Mouse (Mus musculus): ENCODE results near the gene Gm10638. TPM values are rescaled to one million over a fixed set of nuclear protein-coding genes. Genes with fewer than 3 reads are reported as not detected.
A peak's percentile ranks its signal among the peaks of the same experiment; 100 is the strongest.

Gene Gm10638
- 3.2 and 4.9 TPM in 2 replicates for polyA plus RNA-seq (2014; fragmentation: Nextera tagmentation; extraction: Ambion mirVana)

GRCm38 (mm10) chr8:86745221-86745934 is at the start of gene Gm10638, which contains the start of gene Siah1a:
TSS of gene Gm10638 (plus strand) at chr8:86745699.
TSS of gene Siah1a (minus strand) at chr8:86745934.
- H3K27me3 ChIP-seq (ENCODE audit: control insufficient read depth, insufficient read depth, low read length), result no peaks in the 10 kb centered on the region
- peak; percentile 79 for ATAC-seq (ENCODE audit: insufficient read depth, low FRiP score, low TSS enrichment)
- WGBS, result under 1% methylated on average over 58 of the region's 88 CpGs
- peak within 1 kb of the TSS; percentile 96 for H3K27ac ChIP-seq (ENCODE audit: low read depth, low read length)
- H3K4me1 ChIP-seq (ENCODE audit: control insufficient read depth, insufficient read depth, low read length), result 0 out of 2 replicates have a peak, but pooled peaks cover 5% of the 10 kb centered on the region
- H3K4me3 ChIP-seq (ENCODE audit: low read depth, low read length), result peak within 1 kb of the TSS; percentile 94
- no peaks in the 10 kb centered on the region for H3K36me3 ChIP-seq (ENCODE audit: control insufficient read depth, insufficient read depth, low read length)
- H3K4me2 ChIP-seq (ENCODE audit: low read depth), result peak within 1 kb of the TSS; percentile 61
- DNase-seq (ENCODE audit: low spot score), result peak; percentile 78
- H3K9me3 ChIP-seq (ENCODE audit: control insufficient read depth, low read length), result no peaks in the 10 kb centered on the region
- H3K9ac ChIP-seq (ENCODE audit: low read length), result peak within 1 kb of the TSS; percentile 99

GRCm38 (mm10) chr8:86695703-86696102 is 49.8 kb upstream of the Gm10638 start:
- ATAC-seq (ENCODE audit: insufficient read depth, low FRiP score, low TSS enrichment), result no peak
- Histone ChIP-seq H3K4me2 (ENCODE audit: low read depth) (no peak overlapping the region), H3K9me3 (ENCODE audit: control insufficient read depth, low read length) (no peaks in the 10 kb centered on the region), H3K27me3 (ENCODE audit: control insufficient read depth, insufficient read depth, low read length) (no peaks in the 10 kb centered on the region), H3K4me1 (ENCODE audit: control insufficient read depth, insufficient read depth, low read length) (no peaks in the 10 kb centered on the region), H3K27ac (ENCODE audit: low read depth, low read length) (no peak overlapping the region), H3K9ac (ENCODE audit: low read length) (no peak overlapping the region), H3K36me3 (ENCODE audit: control insufficient read depth, insufficient read depth, low read length) (no peaks in the 10 kb centered on the region), H3K4me3 (ENCODE audit: low read depth, low read length) (no peak overlapping the region)
- WGBS, result 96% methylated on average over 2 of the region's 2 CpGs
- DNase-seq (ENCODE audit: low spot score), result no peak

- Histone ChIP-seq H3K4me2 (ENCODE audit: low read depth) (no peak overlapping the region), H3K27me3 (ENCODE audit: control insufficient read depth, insufficient read depth, low read length) (no peaks in the 10 kb centered on the region), H3K4me3 (ENCODE audit: low read depth, low read length) (no peak overlapping the region), H3K4me1 (ENCODE audit: control insufficient read depth, insufficient read depth, low read length) (no peaks in the 10 kb centered on the region), H3K9me3 (ENCODE audit: control insufficient read depth, low read length) (no peaks in the 10 kb centered on the region), H3K36me3 (ENCODE audit: control insufficient read depth, insufficient read depth, low read length) (no peaks in the 10 kb centered on the region), H3K27ac (ENCODE audit: low read depth, low read length) (no peak overlapping the region), H3K9ac (ENCODE audit: low read length) (no peak overlapping the region)
- 81% methylated on average over 1 of the region's 1 CpGs for WGBS
- ATAC-seq (ENCODE audit: insufficient read depth, low FRiP score, low TSS enrichment), result no peak
- no peak for DNase-seq (ENCODE audit: low spot score)
These were observed 46.6 kb upstream of the Gm10638 start for GRCm38 (mm10) chr8:86698811-86699421.

- ATAC-seq (ENCODE audit: insufficient read depth, low FRiP score, low TSS enrichment) (no peak), DNase-seq (ENCODE audit: low spot score) (no peak)
- H3K4me1 ChIP-seq (ENCODE audit: control insufficient read depth, insufficient read depth, low read length), result no peaks in the 10 kb centered on the region
- no peaks in the 10 kb centered on the region for H3K27me3 ChIP-seq (ENCODE audit: control insufficient read depth, insufficient read depth, low read length)
- no peak overlapping the region for H3K9ac ChIP-seq (ENCODE audit: low read length)
- H3K27ac ChIP-seq (ENCODE audit: low read depth, low read length), result no peak overlapping the region
- WGBS, result 94% methylated on average over 12 of the region's 12 CpGs
- H3K36me3 ChIP-seq (ENCODE audit: control insufficient read depth, insufficient read depth, low read length), result no peaks in the 10 kb centered on the region
- H3K4me2 ChIP-seq (ENCODE audit: low read depth), result no peak overlapping the region
- H3K4me3 ChIP-seq (ENCODE audit: low read depth, low read length), result no peak overlapping the region
- H3K9me3 ChIP-seq (ENCODE audit: control insufficient read depth, low read length), result no peaks in the 10 kb centered on the region
These were observed 46.0 kb upstream of the Gm10638 start for GRCm38 (mm10) chr8:86699471-86699870.

GRCm38 (mm10) chr8:86702453-86702852 is 43.0 kb upstream of the Gm10638 start:
- Histone ChIP-seq H3K27me3 (ENCODE audit: control insufficient read depth, insufficient read depth, low read length) (no peaks in the 10 kb centered on the region), H3K27ac (ENCODE audit: low read depth, low read length) (no peak overlapping the region), H3K36me3 (ENCODE audit: control insufficient read depth, insufficient read depth, low read length) (no peaks in the 10 kb centered on the region), H3K9me3 (ENCODE audit: control insufficient read depth, low read length) (no peaks in the 10 kb centered on the region), H3K4me2 (ENCODE audit: low read depth) (no peak overlapping the region), H3K4me3 (ENCODE audit: low read depth, low read length) (no peak overlapping the region), H3K4me1 (ENCODE audit: control insufficient read depth, insufficient read depth, low read length) (no peaks in the 10 kb centered on the region), H3K9ac (ENCODE audit: low read length) (no peak overlapping the region)
- WGBS, result 91% methylated on average over 3 of the region's 3 CpGs
- ATAC-seq (ENCODE audit: insufficient read depth, low FRiP score, low TSS enrichment), result no peak
- DNase-seq (ENCODE audit: low spot score), result no peak

GRCm38 (mm10) chr8:86705317-86705716 is 40.2 kb upstream of the Gm10638 start:
- ATAC-seq (ENCODE audit: insufficient read depth, low FRiP score, low TSS enrichment) (no peak), DNase-seq (ENCODE audit: low spot score) (no peak)
- Histone ChIP-seq H3K27ac (ENCODE audit: low read depth, low read length) (no peak overlapping the region), H3K4me1 (ENCODE audit: control insufficient read depth, insufficient read depth, low read length) (no peaks in the 10 kb centered on the region), H3K27me3 (ENCODE audit: control insufficient read depth, insufficient read depth, low read length) (no peaks in the 10 kb centered on the region), H3K4me3 (ENCODE audit: low read depth, low read length) (no peak overlapping the region), H3K4me2 (ENCODE audit: low read depth) (no peak overlapping the region), H3K9ac (ENCODE audit: low read length) (no peak overlapping the region), H3K36me3 (ENCODE audit: control insufficient read depth, insufficient read depth, low read length) (no peaks in the 10 kb centered on the region), H3K9me3 (ENCODE audit: control insufficient read depth, low read length) (no peaks in the 10 kb centered on the region)
- WGBS, result 82% methylated on average over 3 of the region's 3 CpGs

- Histone ChIP-seq H3K27me3 (ENCODE audit: control insufficient read depth, insufficient read depth, low read length) (no peaks in the 10 kb centered on the region), H3K27ac (ENCODE audit: low read depth, low read length) (no peak overlapping the region), H3K9ac (ENCODE audit: low read length) (no peak overlapping the region), H3K9me3 (ENCODE audit: control insufficient read depth, low read length) (no peaks in the 10 kb centered on the region), H3K4me1 (ENCODE audit: control insufficient read depth, insufficient read depth, low read length) (no peaks in the 10 kb centered on the region), H3K4me2 (ENCODE audit: low read depth) (no peak overlapping the region), H3K36me3 (ENCODE audit: control insufficient read depth, insufficient read depth, low read length) (no peaks in the 10 kb centered on the region), H3K4me3 (ENCODE audit: low read depth, low read length) (no peak overlapping the region)
- ATAC-seq (ENCODE audit: insufficient read depth, low FRiP score, low TSS enrichment) (no peak), DNase-seq (ENCODE audit: low spot score) (no peak)
- 79% methylated on average over 5 of the region's 5 CpGs for WGBS
These were observed 38.7 kb upstream of the Gm10638 start for GRCm38 (mm10) chr8:86706756-86707155.

- no peak for DNase-seq (ENCODE audit: low spot score)
- H3K27me3 ChIP-seq (ENCODE audit: control insufficient read depth, insufficient read depth, low read length), result no peaks in the 10 kb centered on the region
- no peak overlapping the region for H3K27ac ChIP-seq (ENCODE audit: low read depth, low read length)
- H3K36me3 ChIP-seq (ENCODE audit: control insufficient read depth, insufficient read depth, low read length), result no peaks in the 10 kb centered on the region
- no peak overlapping the region for H3K9ac ChIP-seq (ENCODE audit: low read length)
- WGBS, result 77% methylated on average over 4 of the region's 4 CpGs
- no peak for ATAC-seq (ENCODE audit: insufficient read depth, low FRiP score, low TSS enrichment)
- no peak overlapping the region for H3K4me3 ChIP-seq (ENCODE audit: low read depth, low read length)
- no peak overlapping the region for H3K4me2 ChIP-seq (ENCODE audit: low read depth)
- H3K9me3 ChIP-seq (ENCODE audit: control insufficient read depth, low read length), result no peaks in the 10 kb centered on the region
- H3K4me1 ChIP-seq (ENCODE audit: control insufficient read depth, insufficient read depth, low read length), result no peaks in the 10 kb centered on the region
These were observed 37.6 kb upstream of the Gm10638 start for GRCm38 (mm10) chr8:86707873-86708272.

GRCm38 (mm10) chr8:86712594-86712993 is 32.9 kb upstream of the Gm10638 start:
- no peak overlapping the region for H3K27ac ChIP-seq (ENCODE audit: low read depth, low read length)
- DNase-seq (ENCODE audit: low spot score) (no peak), ATAC-seq (ENCODE audit: insufficient read depth, low FRiP score, low TSS enrichment) (no peak)
- WGBS, result 96% methylated on average over 3 of the region's 3 CpGs
- H3K4me1 ChIP-seq (ENCODE audit: control insufficient read depth, insufficient read depth, low read length), result 0 out of 2 replicates have a peak, but pooled peaks cover 3% of the 10 kb centered on the region
- no peaks in the 10 kb centered on the region for H3K9me3 ChIP-seq (ENCODE audit: control insufficient read depth, low read length)
- H3K4me2 ChIP-seq (ENCODE audit: low read depth), result no peak overlapping the region
- no peak overlapping the region for H3K4me3 ChIP-seq (ENCODE audit: low read depth, low read length)
- H3K27me3 ChIP-seq (ENCODE audit: control insufficient read depth, insufficient read depth, low read length), result no peaks in the 10 kb centered on the region
- no peaks in the 10 kb centered on the region for H3K36me3 ChIP-seq (ENCODE audit: control insufficient read depth, insufficient read depth, low read length)
- no peak overlapping the region for H3K9ac ChIP-seq (ENCODE audit: low read length)
